Mouse (Mus musculus) heart, adult 2 months (tissue): ENCODE data around the gene Efcab9.

Source experiments
- CTCF ChIP-seq: fragments of 200-600 bp; IDR thresholded peaks from 2 replicates; pipeline ENCODE4 v1.8.1; 2022; ENCODE audit warnings: antibody characterized with exemption, mild to moderate bottlenecking, moderate library complexity
- POLR2A ChIP-seq: fragments of 200-500 bp; IDR thresholded peaks from 2 replicates; pipeline ENCODE4 v1.6.1; 2011; ENCODE audit warnings: mild to moderate bottlenecking, low read depth, low read length, control low read depth; ENCODE audit not compliant: insufficient read depth

- TF ChIP-seq CTCF (no peak), POLR2A (no peak)
These were observed 28.2 kb downstream of the Efcab9 start for GRCm38 (mm10) chr11:32503711-32504110.
